Mouse (Mus musculus): ENCODE measurements around the gene Derl3.

GRCm38 (mm10) chr10:75931311-75931710, 38.1 kb downstream of the Derl3 start:
- TF ChIP-seq CTCF (IDR thresholded peaks at IDR 0.05; ENCODE audit: control insufficient read depth, insufficient read depth, insufficient replicate concordance, low read depth, low read length), result no peak
- no peak for TF ChIP-seq POLR2A (IDR thresholded peaks at IDR 0.05; ENCODE audit: control insufficient read depth, low read depth, low read length)

Data from testis, adult 2 months (tissue).